Mouse (Mus musculus) G1E (cell line): ENCODE data around the gene Car15.

Experiments used
- CTCF ChIP-seq: IDR thresholded peaks from 2 replicates; pipeline ENCODE4 v1.5.1; 2012; ENCODE audit warnings: low read depth, low read length, inconsistent platforms, mixed read lengths
- POLR2AphosphoS5 ChIP-seq: IDR thresholded peaks from 2 replicates; pipeline ENCODE4 v1.6.1; 2012; ENCODE audit warnings: low read depth, low read length, inconsistent platforms; ENCODE audit not compliant: insufficient replicate concordance

DNA sequence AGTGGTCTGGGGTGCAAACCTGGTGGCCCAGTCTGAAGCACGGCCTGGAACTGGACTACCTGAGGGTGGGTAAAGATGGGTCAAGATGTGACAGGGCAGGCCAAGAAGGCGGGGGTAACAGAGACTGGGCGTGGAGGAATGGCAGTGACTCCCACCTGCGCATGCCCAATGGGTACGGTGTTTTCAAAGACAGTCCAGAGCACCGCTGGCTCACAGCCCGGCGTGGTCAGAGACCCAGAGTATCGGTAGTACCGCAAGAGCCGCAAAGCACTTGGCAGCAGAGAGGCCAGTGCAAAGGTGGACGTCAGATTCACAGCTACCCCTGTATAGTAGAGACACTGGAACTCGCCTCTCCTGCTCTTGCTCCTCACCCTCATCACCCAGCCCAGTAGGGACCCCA is 2.7 kb downstream of the Car15 start:
- TF ChIP-seq CTCF = no peak
- no peak for TF ChIP-seq POLR2AphosphoS5
